Mouse (Mus musculus) limb, embryonic 14.5 days (tissue): ENCODE results near the gene Fam118b. TPM values are rescaled to one million over a fixed set of nuclear protein-coding genes. Genes with fewer than 3 reads are reported as not detected.

Experiments used
- ATAC-seq: fragments of 200-750 bp; cut with Nextera tagmentation; 2 replicates; pipeline ENCODE4 v1.8.0; 2017; ENCODE audit warnings: low read depth, moderate number of reproducible peaks, moderate TSS enrichment; ENCODE audit not compliant: low FRiP score
- DNase-seq: peaks from one replicate; pipeline ENCODE4 v3.0.0-alpha.2; 2015; ENCODE audit warnings: low spot score
- H3K27ac ChIP-seq: fragments of 300-500 bp; sonication (generic); replicated peaks from 2 replicates; pipeline ENCODE4 v1.5.1; 2014; ENCODE audit warnings: low read depth, mild to moderate bottlenecking, low read length, moderate library complexity, mixed read lengths
- H3K27me3 ChIP-seq: fragments of 300-500 bp; sonication (generic); 2 replicates; pipeline ENCODE4 v1.6.1; 2014; ENCODE audit warnings: low read length, mixed read lengths; ENCODE audit not compliant: control insufficient read depth, insufficient read depth
- H3K36me3 ChIP-seq: fragments of 300-500 bp; sonication (generic); 2 replicates; pipeline ENCODE4 v1.6.1; 2014; ENCODE audit warnings: mild to moderate bottlenecking, low read length, moderate library complexity, mixed read lengths; ENCODE audit not compliant: control insufficient read depth, insufficient read depth
- H3K4me1 ChIP-seq: fragments of 300-500 bp; sonication (generic); 2 replicates; pipeline ENCODE4 v1.6.1; 2014; ENCODE audit warnings: antibody characterized with exemption, low read length, mixed read lengths; ENCODE audit not compliant: control insufficient read depth, insufficient read depth
- H3K4me2 ChIP-seq: fragments of 300-500 bp; sonication (generic); replicated peaks from 2 replicates; pipeline ENCODE4 v1.6.1; 2014; ENCODE audit warnings: low read depth, mild to moderate bottlenecking, low read length, moderate library complexity; ENCODE audit not compliant: severe bottlenecking
- H3K4me3 ChIP-seq: fragments of 300-500 bp; sonication (generic); replicated peaks from 2 replicates; pipeline ENCODE4 v1.5.1; 2014; ENCODE audit warnings: low read length
- H3K9ac ChIP-seq: fragments of 300-500 bp; sonication (generic); 2 replicates; pipeline ENCODE4 v1.6.1; 2014; ENCODE audit warnings: mild to moderate bottlenecking, low read depth, low read length, moderate library complexity; ENCODE audit not compliant: severe bottlenecking
- H3K9me3 ChIP-seq: fragments of 300-500 bp; sonication (generic); 2 replicates; pipeline ENCODE4 v1.6.1; 2016; ENCODE audit warnings: low read length; ENCODE audit not compliant: control insufficient read depth
- POLR2A ChIP-seq: fragments of 200-500 bp; IDR thresholded peaks from 2 replicates; pipeline ENCODE4 v1.8.0; 2012; ENCODE audit warnings: inconsistent platforms, mild to moderate bottlenecking, moderate library complexity, borderline replicate concordance; ENCODE audit not compliant: insufficient read depth, insufficient read length; ENCODE audit errors: extremely low read depth
- WGBS: fragments of 180-500 bp; shearing (Covaris S2); extraction: QIAGEN DNeasy Blood & Tissue Kit; methylation state at CpG from one replicate; pipeline ENCODE4 v1.1.7; 2014; 5-methylcytosine and 5-hydroxymethylcytosine counted together
- polyA plus RNA-seq, 2 experiments: library from polyadenylated mRNA; depleted of rRNA in 1 of 2; stranded (reverse) in 1 of 2; unstranded in 1 of 2; fragments of >200 nt; fragmentation: Nextera tagmentation in 1 of 2; extraction: Ambion mirVana in 1 of 2; gene quantifications; 2 replicates each; pipeline versions ENCODE4 v1.2.1 to v1.2.3; 2012 to 2014

Gene Fam118b
- polyA plus RNA-seq, 2 experiments, result 29.6 to 45.3 TPM

GRCm38 (mm10) chr9:35203536-35203935, 64.1 kb downstream of the Fam118b start:
- ATAC-seq (no peak), DNase-seq (no peak)
- Histone ChIP-seq H3K27ac (no peak overlapping the region), H3K27me3 (no peaks in the 10 kb centered on the region), H3K9me3 (no peaks in the 10 kb centered on the region), H3K9ac (no peak overlapping the region), H3K4me3 (no peak overlapping the region), H3K4me1 (peaks cover 6% of the 10 kb centered on the region), H3K36me3 (peaks cover 39% of the 10 kb centered on the region), H3K4me2 (no peak overlapping the region)
- 57% methylated on average over 3 of the region's 3 CpGs for WGBS
- no peak for TF ChIP-seq POLR2A

- peak overlapping the region; percentile 68 for H3K4me3 ChIP-seq
- H3K4me1 ChIP-seq, result peaks cover 6% of the 10 kb centered on the region
- DNase-seq (no peak), ATAC-seq (no peak)
- no peak for TF ChIP-seq POLR2A
- no peaks in the 10 kb centered on the region for H3K27me3 ChIP-seq
- H3K36me3 ChIP-seq, result peaks cover 12% of the 10 kb centered on the region
- no peak overlapping the region for H3K27ac ChIP-seq
- H3K9me3 ChIP-seq, result no peaks in the 10 kb centered on the region
- peak overlapping the region; percentile 84 for H3K4me2 ChIP-seq
- WGBS, result 57% methylated on average over 9 of the region's 9 CpGs
- no peak overlapping the region for H3K9ac ChIP-seq
These were observed 67.0 kb downstream of the Fam118b start for GRCm38 (mm10) chr9:35200529-35201060.

GRCm38 (mm10) chr9:35199772-35200471, 67.7 kb downstream of the Fam118b start, which contains the start of the genes Srpr and Tirap:
Gene Srpr, plus strand, starts transcription at chr9:35200175.
Gene Tirap, minus strand, starts transcription at chr9:35200291.
- Histone ChIP-seq H3K36me3 (peaks cover 8% of the 10 kb centered on the region), H3K27me3 (no peaks in the 10 kb centered on the region), H3K27ac (peak within 1 kb of the TSS; percentile 65), H3K4me2 (peak within 1 kb of the TSS; percentile 84), H3K4me3 (peak within 1 kb of the TSS; percentile 68), H3K9me3 (no peaks in the 10 kb centered on the region), H3K9ac (peak within 1 kb of the TSS; percentile 79), H3K4me1 (peaks cover 6% of the 10 kb centered on the region)
- 0 out of 2 replicates have a peak, but pooled peaks have one; percentile 10 for TF ChIP-seq POLR2A
- ATAC-seq (peak; percentile 93), DNase-seq (peak; percentile 73)
- WGBS, result under 1% methylated on average over 30 of the region's 44 CpGs

- Histone ChIP-seq H3K4me2 (peak overlapping the region; percentile 84), H3K4me1 (peaks cover 6% of the 10 kb centered on the region), H3K9me3 (no peaks in the 10 kb centered on the region), H3K27ac (peak overlapping the region; percentile 65), H3K36me3 (peaks cover 5% of the 10 kb centered on the region), H3K9ac (peak overlapping the region; percentile 79), H3K27me3 (no peaks in the 10 kb centered on the region), H3K4me3 (peak overlapping the region; percentile 68)
- ATAC-seq, result peak; percentile 65
- WGBS, result 25% methylated on average over 18 of the region's 18 CpGs
- DNase-seq, result no peak
- TF ChIP-seq POLR2A, result no peak
These were observed 68.4 kb downstream of the Fam118b start for GRCm38 (mm10) chr9:35198945-35199771.

GRCm38 (mm10) chr9:35198351-35198750, 69.3 kb downstream of the Fam118b start:
- H3K9ac ChIP-seq, result no peak overlapping the region
- H3K4me1 ChIP-seq, result peaks cover 6% of the 10 kb centered on the region

More at GRCm38 (mm10) chr9:35198351-35198750, 69.3 kb downstream of the Fam118b start:
- no peak for TF ChIP-seq POLR2A
- no peak for ATAC-seq
- no peak for DNase-seq
- Histone ChIP-seq H3K27ac (no peak overlapping the region), H3K27me3 (no peaks in the 10 kb centered on the region), H3K9me3 (no peaks in the 10 kb centered on the region), H3K4me2 (no peak overlapping the region), H3K4me3 (no peak overlapping the region), H3K36me3 (no peaks in the 10 kb centered on the region)
- 81% methylated on average over 10 of the region's 10 CpGs for WGBS
